Mouse (Mus musculus) urinary bladder, adult 18-20 months (tissue): ENCODE measurements around the gene 9330159F19Rik.

Experiments
- DNase-seq, 2 experiments: peaks; one replicate each; pipeline ENCODE4 v3.0.0; 2022; ENCODE audit warnings: low spot score in 2 of 2, mixed read lengths in 2 of 2

The 9330159F19Rik gene

DNA sequence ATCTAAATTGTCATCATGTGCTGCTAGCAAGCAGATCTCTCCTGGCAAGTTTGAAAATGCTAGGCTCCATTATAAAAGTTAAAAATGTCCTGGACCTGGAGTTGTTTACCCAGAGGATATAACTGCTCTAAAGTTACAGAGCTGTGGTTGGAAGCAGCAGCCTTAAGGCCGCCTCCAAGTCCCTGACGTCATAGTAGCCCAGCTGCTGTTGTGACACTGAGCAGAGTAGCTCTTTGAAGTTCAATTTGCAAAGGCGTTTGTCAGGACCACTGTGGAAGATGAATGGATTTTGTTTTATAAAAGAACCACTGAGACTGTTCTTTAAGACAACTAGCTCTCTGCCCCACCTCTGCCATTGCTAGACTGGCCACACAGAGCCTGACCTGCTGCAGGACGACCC, at the start of gene 9330159F19Rik:
Gene 9330159F19Rik (plus strand): TSS at position 154 of the 400 bp plus-strand sequence.
- peak in 1 of 2 experiments; percentile 21 for DNase-seq

DNA sequence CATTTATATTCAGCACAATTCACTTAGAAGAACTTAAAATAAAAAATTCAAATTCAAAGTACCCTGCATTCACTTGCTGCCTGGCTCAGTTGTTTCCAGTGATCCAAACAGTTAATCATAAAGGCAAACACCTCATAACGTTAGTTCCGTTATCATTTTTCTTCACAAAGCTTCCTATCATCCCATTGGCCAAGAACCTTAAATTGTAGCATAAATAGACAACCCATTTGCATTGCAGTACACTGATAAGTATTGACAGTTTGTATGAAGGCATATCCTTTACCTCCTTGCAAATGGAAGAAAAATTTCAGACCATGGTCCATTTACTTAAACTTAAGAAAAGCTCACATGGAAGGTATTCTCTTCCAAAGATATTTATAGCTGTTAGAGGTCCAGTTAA, 49.7 kb upstream of the 9330159F19Rik start:
- DNase-seq, result no peak

DNA sequence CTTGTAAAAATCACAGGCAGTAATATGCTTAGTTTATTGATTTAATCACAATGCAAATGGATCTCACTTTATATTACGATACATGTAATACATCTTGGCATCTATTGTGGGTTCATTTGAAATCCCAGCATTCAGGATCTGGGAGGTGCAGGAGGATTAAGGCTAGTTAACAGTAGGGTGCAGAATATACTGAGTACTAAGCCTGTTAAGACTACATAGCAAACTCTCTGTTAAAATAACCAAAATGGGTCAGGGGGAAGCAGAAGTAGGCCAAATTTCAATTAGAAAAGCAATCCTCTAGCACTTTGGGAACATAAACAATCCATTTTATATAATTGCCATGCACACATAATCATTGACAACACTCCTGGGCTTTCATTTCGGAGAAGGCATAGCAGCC, 37.6 kb upstream of the 9330159F19Rik start:
- DNase-seq, result no peak

DNA sequence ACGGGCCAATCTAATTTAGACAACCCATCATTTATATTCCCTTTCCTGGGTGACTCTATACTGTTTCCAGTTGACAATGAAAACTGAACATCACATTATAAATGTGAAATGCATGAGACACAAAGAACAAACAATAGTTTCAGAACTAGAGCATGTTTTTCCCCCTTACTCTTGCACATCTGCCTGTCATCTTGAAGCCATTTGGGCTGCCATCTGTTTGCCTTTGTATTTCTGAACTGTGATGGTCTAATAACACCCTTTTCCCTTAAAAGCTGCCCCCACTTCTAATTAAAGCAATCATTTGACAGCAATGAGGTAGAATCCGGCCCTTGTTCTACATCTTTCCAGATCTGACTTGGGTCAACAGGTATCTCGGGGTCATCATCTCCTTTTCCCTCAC, 35.8 kb upstream of the 9330159F19Rik start:
- no peak for DNase-seq

DNA sequence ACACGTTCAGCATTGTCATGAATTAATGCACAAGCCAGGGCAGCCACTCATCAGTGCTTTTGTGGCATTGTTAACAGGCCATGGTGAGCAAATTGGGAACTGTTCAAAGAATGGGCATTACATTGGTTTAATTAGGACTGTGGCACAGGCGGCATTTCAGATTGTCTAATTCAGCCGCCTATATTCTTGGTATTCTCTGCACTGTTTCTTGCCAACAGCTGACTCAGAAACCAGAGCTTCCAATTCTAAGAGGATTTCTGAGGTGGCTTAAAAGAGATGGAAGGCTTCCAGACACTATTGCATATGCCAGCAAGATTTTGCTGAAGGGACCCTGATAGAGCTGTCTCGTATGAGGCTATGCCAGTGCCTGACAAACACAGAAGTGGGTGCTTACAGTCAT, 34.5 kb upstream of the 9330159F19Rik start:
- no peak for DNase-seq

DNA sequence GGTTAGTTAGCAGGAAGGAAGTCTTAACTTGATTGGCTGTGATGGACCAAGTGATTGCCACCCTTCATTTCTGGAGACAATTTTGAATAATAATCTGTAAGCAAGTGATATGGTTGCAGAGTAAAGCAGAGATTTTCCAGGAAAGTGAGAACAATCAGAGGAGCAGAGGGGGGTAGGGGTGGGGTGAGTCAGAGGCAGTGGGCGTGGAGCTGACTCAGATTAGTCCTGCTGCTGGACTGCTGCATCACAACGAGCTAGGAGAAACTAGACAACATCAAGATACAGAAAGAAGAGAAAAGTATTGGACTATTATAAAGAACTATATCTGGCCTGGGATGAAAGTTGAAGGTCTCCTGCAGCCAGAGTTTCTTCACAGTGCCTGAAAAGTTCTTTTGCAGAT, 33.4 kb upstream of the 9330159F19Rik start:
- no peak for DNase-seq

DNA sequence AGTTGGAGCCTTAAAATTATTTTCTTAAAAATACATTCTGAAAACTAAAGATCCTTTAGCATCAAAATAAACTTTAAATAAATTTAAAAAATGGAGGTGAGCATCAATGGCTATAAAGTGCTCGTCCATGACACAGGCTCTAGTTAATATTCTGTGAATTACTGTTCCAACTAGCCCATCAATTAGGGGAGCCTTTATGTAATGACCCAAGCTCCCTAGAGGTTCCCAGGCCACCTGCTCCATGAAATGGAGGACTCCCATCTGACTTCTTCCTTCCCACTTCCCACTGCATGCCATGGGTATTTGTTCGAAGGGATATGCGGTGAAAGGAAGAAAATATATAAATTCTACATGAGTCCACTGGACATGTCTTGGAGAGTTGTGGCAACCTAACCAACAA, 31.2 kb upstream of the 9330159F19Rik start:
- no peak for DNase-seq

DNA sequence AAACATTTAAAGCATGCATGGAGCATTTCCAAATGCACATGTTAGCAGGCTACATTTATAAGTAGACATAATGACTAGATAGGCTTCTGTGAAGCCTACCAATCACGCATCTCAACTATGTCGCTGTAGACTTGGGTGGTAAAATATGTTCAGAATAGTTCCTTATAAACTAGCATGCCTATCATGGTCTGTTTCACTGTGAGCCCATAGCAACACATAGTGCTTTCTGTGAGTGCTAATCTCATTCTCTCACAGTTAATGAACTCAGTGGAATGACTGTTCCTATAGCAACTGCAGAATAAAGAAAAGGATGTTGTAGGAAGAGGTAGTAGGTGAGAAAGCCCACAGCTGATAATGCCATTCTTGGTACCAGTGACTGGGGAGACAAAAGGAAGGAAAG, 30.4 kb upstream of the 9330159F19Rik start:
- no peak for DNase-seq

DNA sequence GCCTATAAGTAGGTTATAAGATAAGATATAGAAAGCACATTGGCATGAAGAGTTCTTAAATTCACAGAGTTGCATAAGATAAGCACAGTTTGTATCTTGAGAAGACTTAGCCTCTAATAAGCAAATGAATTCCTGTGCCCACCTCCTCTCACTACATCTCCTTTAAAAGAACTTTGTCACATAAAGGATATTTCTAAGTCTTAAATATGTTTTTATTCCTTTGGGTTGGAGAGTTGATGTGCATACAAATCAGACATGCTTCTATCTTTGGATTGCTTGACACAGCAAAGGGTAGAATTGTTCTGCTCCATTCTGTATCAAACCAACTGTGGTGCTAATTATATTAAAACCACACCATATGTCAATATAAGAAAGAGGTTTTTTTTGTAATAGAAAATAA, 17.6 kb upstream of the 9330159F19Rik start:
- no peak for DNase-seq

DNA sequence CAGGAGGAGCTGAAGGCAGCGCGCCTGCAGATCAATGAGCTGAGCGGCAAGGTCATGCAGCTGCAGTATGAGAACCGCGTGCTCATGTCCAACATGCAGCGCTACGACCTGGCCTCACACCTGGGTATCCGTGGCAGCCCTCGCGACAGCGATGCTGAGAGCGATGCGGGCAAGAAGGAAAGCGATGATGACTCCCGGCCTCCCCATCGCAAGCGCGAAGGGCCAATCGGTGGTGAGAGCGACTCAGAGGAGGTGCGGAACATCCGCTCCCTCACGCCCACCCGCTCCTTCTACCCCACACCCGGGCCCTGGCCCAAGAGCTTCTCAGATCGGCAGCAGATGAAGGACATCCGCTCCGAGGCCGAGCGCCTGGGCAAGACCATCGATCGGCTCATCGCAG, 14.6 kb upstream of the 9330159F19Rik start:
- DNase-seq, result no peak

DNA sequence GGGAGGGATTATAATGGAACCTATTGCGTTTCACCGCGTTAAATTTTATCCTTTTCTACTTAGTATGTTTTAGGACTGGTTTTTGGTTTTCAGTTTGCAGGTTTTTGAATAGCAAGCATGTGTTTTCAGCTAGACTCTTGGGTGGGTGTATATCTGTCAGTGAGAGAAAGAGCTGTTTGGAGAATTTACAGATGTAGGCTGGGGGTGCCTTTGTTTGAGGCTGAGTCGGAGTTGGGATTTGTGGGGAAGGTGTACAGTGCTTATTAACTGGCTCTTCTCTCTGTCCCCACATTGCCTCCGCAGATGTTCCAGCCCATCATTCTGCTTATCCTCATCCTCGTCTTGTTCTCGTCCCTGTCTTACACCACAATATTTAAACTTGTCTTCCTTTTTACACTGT, 12.8 kb upstream of the 9330159F19Rik start, which contains the start of gene Gm49353:
Gene Gm49353 (plus strand): TSS at position 313 of the 400 bp plus-strand sequence.
- no peak for DNase-seq

DNA sequence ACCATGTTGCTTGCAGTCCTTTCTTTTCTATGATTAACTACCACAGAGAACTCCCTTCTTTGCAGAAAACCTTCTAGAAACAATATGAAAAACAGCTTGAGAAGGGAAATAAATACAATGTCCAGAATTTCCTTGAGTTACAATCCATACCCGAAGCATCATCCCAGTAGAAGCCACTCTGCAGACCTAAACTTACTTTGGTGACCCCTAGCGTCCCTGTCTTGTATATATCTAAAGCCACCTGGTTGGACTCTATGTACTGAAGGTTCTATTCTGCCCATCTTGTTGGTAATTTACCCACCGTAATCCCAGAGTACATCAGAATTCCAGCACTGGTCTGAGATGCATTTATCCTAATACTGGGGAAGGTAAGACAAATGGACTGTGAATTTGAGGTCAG, 11.6 kb upstream of the 9330159F19Rik start:
- DNase-seq, result no peak

DNA sequence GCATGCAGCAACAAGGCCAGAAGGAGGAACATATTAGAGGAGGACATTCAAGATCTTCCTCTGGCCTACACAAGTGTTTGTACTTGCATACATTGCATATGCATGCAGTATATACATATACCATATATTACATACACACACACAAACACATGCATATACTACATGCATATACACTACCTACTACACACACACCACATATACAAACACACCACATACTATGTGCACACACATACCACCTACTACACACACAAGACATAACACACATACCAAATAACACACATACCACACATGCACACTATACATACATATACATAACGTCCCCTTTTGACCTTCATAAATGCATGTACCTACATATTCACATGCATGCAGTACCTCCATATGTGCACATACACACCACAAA, 10.8 kb upstream of the 9330159F19Rik start:
- DNase-seq, result no peak

DNA sequence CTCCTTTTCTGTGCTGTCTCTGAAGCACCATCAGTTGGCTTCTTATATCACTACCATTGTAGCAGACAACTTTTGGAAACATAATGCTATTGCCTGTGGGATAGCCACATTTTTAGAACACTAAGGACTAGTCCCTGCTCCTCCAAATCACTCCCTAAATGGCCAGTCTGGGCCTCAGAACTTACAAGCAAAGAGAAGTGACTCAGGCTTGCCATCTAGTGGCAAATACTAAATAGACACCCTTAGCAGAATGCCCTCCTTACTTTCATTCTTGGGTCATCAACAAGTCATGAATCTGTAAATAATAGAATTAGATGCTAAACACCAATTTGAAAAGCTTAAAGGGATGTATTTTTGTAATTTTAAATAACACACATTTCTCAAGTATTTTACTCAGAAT, 4.7 kb upstream of the 9330159F19Rik start:
- DNase-seq, result no peak

DNA sequence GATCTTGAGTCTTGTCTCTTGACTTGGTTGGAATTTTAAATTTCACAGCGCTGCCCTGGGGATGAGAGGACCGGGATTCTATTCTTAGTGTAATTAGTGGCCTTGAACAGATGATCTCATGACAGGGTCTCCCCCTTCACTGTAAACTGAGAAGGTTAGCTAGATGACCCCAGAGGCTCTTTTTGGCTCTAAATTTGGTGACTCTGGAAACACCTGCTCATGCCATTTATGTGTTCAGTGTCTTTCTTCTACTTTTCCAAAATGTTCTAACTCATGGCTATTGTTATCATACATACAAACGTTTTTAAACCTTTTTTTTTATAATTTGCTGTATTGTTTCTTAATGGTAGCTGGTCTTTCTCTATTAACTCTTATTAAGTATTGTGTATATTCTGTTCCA, 2.7 kb upstream of the 9330159F19Rik start:
- no peak for DNase-seq

DNA sequence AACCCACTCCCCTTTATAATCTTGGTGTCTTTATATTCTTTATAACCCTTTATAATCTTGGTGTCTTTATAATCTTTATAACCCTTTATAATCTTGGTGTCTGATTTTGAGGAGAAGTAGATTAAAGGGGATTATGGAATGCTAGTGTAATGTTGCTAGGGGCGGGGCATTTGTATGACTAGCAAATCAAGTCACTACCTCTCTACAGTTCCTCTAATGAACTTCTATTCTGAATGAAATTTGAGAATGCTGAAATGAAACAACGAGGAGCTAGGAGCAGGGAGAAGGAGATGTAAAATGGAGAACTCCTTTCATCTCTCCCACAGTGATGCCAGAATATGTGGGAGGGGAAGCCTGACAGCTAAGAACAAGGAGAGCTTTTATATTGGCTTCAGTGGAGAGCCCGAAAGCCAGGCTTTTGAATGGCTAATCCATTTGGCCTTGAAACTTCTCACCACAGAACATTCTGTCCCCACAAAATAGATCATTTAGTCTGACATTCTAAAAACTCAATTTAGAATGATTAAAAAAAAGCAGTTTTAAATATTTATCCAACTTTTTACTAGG, 2.2 kb downstream of the 9330159F19Rik start:
- no peak for DNase-seq

DNA sequence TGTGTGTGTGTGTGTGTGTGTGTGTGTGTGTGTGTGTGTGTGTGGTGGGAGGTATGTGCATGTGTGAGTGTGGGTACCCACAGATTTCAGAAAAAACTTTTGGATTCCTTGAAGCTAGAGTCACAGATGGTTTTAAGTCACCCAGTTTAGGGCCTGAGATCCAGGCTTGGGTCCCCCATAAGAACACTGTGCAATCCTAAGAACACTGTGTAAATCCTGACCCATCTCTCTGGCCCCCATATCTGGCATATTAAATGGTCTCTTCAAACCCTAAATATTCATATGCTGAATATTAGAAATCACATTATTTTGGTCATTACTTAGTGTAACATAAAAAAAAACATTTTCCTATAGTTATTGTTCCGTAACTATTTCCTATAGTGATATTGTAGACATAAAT, 5.6 kb downstream of the 9330159F19Rik start:
- no peak for DNase-seq

DNA sequence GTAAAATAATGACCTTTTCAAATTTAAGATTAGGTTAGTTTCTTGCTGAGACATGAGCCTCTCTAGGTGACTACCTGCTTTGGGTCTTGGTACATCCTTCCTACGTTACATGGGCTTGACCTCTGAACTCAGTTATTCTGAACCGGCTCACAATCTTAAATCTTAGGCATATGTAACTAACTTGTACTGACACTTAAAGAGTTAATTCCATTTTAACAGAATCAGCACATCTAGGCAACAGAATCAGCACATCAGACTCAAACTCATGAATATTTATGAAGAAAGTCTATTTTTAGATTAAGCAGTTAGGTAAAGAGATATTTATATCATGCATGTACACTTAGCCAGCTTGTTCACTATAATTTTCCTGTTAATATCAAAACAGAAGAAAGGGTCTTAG, 6.0 kb downstream of the 9330159F19Rik start:
- DNase-seq, result no peak

DNA sequence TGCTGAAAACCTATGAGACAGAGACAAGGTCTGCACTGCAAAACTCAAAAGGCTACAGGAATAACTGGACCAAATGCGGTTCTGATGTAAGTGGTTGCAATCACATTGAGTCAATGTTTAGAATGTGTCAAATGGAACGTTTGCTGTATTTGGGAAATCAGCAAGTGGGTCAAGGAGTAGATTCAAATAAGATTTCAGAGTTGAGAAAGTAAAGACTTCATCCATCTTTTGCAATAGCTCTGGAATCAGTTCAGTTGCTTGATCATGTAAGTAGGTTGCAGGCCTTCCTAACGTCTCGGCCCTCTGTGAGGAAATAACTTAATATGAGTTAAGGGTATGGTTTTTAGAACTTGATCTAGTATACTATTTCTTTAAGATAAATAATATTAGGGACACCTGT, 13.9 kb downstream of the 9330159F19Rik start:
- DNase-seq, result no peak

DNA sequence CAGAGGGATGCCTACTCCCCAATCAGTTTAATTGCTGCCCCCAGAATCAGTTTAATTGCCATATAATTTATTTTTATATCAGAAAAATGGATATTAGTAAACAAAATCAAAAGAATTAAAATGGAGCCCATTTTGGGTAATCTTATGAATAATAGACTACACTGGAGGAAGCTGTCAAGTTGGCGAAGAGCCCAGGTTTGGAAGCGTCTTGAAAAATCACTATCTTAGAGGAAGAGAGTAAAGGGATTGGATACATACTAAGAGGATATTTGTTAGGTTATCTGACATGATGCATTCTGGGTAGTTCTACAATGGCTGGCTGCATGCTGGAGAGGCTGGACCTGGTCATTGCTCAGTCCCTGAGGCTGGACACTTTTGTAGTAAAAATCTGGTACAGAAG, 19.8 kb downstream of the 9330159F19Rik start:
- no peak for DNase-seq
